Mouse (Mus musculus): ENCODE measurements at regions not wholly inside any gene's neighbourhood (a gene's known extent, or its start where the extent isn't known, plus 50 kb on each side); places are given as distances from the start of the nearest gene placed in this dataset.
"Not testable (repeated sequence)": the region's sequence is repeated elsewhere in the genome, so short reads cannot be mapped to it uniquely, and the experiment has no call there.

DNA sequence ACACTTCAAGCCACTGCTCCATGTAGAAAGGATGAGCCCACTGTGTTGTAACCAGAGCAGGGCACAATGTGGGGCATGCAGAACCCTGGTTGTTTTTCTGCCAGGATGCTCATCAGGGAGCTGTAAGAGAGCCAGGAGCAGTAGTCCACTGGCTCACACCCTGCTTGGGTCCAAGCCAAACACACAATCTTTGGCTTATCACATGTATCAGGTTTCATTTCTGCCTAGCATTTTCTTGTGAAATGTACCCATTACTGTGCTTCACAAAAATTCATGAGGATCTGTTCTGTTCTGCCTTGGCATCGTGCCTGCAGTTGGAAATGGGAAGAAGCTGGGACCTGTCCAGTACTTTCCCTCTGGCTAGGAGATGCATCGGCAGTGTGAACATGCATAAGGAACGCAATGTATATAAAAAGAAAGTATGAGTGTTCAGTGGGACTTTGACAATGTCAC, 491.6 kb upstream of the Igfbp3 start:
- H3K27me3 ChIP-seq, result no peaks in the 10 kb centered on the region
- H3K4me2 ChIP-seq, result no peak overlapping the region
- no peak overlapping the region for H3K9ac ChIP-seq
- 47% methylated on average over 3 of the region's 3 CpGs for WGBS
- H3K4me1 ChIP-seq, result peaks cover 7% of the 10 kb centered on the region; the same call in 1 of the 2 replicates
- H3K36me3 ChIP-seq, result no peaks in the 10 kb centered on the region
- ATAC-seq (ENCODE audit: insufficient number of reproducible peaks, low FRiP score, low TSS enrichment, low read depth), result no peak
- no peak overlapping the region for H3K27ac ChIP-seq
- no peak overlapping the region for H3K4me3 ChIP-seq
- H3K9me3 ChIP-seq, result no peaks in the 10 kb centered on the region

DNA sequence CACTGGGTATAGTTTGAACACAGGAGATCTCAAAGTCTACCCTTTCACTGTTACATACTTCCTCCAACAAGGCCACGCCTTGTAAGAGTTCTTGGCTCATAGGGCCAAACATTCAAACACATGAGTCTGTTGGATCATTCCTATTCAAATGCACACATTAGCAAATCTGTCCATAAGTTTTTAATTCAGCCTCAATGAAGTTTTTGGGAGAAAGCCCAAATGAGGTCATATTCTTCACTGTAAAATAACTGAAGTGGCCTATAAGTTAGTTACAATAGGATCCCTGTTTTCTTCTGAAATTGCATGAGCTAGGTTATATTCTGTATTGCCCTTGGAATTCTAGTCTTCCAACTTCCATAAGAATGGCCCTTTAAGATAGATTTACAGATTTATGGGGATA, 483.9 kb upstream of the Igfbp3 start:
- Histone ChIP-seq H3K27ac (no peak overlapping the region), H3K4me3 (no peak overlapping the region), H3K4me2 (no peak overlapping the region), H3K9me3 (no peaks in the 10 kb centered on the region), H3K36me3 (no peaks in the 10 kb centered on the region), H3K27me3 (no peaks in the 10 kb centered on the region), H3K4me1 (no peaks in the 10 kb centered on the region), H3K9ac (no peak overlapping the region)
- WGBS, result 46% methylated on average over 1 of the region's 1 CpGs
- no peak for ATAC-seq (ENCODE audit: insufficient number of reproducible peaks, low FRiP score, low TSS enrichment, low read depth)

DNA sequence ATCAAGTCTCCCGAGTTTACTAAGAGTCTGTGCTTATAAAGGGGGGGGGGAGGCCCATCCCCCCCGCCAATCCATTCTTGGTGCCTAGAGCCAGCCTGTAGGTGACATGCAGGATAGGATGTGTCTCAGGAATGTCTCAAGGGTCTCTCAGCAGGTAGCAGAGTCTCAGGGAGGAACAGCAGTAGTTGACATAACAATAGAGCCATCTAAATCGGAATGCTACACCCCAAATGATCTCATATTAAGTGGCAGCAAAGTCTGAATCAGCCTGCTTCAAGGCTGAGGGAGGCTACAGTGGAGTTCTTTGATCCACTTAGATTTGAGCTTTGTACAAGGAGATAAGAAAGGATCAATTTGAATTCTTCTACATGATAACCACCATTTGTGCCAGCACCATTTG, 476.0 kb upstream of the Igfbp3 start:
- ATAC-seq (ENCODE audit: insufficient number of reproducible peaks, low FRiP score, low TSS enrichment, low read depth), result not testable (repeated sequence)

DNA sequence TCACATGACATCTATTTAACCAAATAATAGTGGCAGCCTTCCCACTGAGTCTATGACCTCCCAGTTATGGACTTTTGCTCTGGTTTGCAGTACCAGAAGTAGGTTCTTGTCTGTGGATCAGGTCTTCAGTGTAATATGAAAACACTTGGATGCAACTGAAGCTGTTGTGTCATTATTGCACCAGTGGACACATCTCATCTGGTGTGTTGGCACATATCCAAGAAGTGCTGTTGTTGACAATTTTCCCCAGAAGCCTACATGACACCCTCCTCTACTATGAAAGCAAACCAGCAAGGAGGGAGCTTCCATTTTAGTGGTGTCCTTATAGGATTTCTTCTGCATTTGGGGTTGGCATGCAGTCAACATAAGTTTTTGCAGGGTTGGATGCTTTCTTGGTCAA, 459.1 kb upstream of the Igfbp3 start:
- no peak overlapping the region for H3K4me2 ChIP-seq
- H3K9me3 ChIP-seq, result no peaks in the 10 kb centered on the region
- no peaks in the 10 kb centered on the region for H3K27me3 ChIP-seq
- H3K4me1 ChIP-seq, result no peaks in the 10 kb centered on the region
- H3K36me3 ChIP-seq, result no peaks in the 10 kb centered on the region
- no peak for ATAC-seq (ENCODE audit: insufficient number of reproducible peaks, low FRiP score, low TSS enrichment, low read depth)
- H3K9ac ChIP-seq, result no peak overlapping the region
- no peak overlapping the region for H3K4me3 ChIP-seq
- H3K27ac ChIP-seq, result no peak overlapping the region

More for the DNA sequence above, 476.0 kb upstream of the Igfbp3 start:
- WGBS, result 71% methylated on average over 3 of the region's 3 CpGs
- not testable (repeated sequence) for H3K36me3 ChIP-seq, H3K27me3 ChIP-seq, H3K4me2 ChIP-seq, H3K4me1 ChIP-seq, H3K4me3 ChIP-seq, H3K9ac ChIP-seq, H3K27ac ChIP-seq, H3K9me3 ChIP-seq

DNA sequence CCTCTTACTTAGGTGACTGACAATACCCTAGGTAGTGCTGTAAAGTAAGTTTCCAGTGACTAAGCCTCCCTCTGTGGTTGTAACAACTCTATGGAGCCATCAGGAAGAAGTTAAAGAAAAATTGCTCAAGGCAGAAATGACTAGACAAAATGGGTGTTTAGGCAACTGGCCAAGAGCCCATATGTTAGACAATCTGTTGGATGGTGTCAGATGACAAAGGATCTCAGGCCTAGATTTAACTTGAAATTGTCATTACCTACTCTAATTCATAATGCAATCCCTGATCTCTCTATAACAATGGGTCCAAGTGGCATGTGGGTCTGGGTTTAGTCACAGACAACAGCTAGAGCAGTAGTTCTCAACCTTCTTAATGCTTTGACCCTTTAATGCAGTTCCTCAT, 416.9 kb upstream of the Igfbp3 start:
- no peak for ATAC-seq (ENCODE audit: insufficient number of reproducible peaks, low FRiP score, low TSS enrichment, low read depth)
- H3K27me3 ChIP-seq, result no peaks in the 10 kb centered on the region
- no peak overlapping the region for H3K4me3 ChIP-seq
- H3K4me2 ChIP-seq, result no peak overlapping the region
- H3K9ac ChIP-seq, result no peak overlapping the region
- H3K27ac ChIP-seq, result no peak overlapping the region
- H3K9me3 ChIP-seq, result no peaks in the 10 kb centered on the region
- no peaks in the 10 kb centered on the region for H3K4me1 ChIP-seq
- H3K36me3 ChIP-seq, result no peaks in the 10 kb centered on the region

DNA sequence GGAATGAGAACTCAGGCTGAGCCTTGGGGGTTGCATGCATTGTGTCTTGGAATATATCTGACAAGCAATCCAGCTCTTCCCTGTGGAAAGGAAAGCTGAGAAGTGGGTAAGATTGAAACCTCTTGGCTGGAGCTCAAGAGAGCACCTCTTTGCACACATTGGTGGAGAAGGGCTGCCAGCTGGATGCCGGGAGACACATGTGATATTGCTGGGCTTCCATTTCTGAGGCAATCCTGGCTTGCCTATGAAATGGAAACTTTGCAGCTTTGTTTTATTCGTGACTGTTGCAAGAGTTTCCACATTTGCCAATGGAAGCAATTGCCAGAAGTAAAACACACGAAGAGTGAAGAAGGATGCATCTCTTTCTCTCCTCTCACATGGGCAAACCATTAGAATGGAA, 411.5 kb upstream of the Igfbp3 start:
- ATAC-seq (ENCODE audit: insufficient number of reproducible peaks, low FRiP score, low TSS enrichment, low read depth), result no peak

DNA sequence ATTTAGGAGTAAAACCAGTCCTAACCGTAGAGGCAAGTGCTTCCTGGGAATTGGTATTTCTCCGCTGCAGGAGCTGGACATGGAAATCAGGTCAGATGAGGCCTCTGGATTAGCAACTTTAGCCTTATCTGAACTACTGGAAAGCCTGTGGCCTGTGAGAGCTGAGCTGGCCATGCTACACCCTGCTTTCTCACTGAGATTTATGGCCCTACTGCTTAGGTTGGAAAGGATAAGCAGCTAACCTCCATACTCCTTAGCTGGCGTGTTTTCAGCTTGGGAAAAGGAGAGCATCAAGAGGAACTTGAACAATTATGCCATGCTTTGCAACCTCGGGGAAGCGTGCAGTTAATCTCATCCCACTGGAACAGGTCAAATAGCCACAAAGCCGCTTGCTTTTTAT, 406.6 kb upstream of the Igfbp3 start:
- Histone ChIP-seq H3K36me3 (no peaks in the 10 kb centered on the region), H3K9ac (no peak overlapping the region), H3K4me1 (no peaks in the 10 kb centered on the region), H3K4me2 (no peak overlapping the region), H3K27me3 (no peaks in the 10 kb centered on the region), H3K4me3 (no peak overlapping the region), H3K27ac (no peak overlapping the region), H3K9me3 (no peaks in the 10 kb centered on the region)
- no peak for ATAC-seq (ENCODE audit: insufficient number of reproducible peaks, low FRiP score, low TSS enrichment, low read depth)
- 61% methylated on average over 6 of the region's 6 CpGs for WGBS

More for the DNA sequence above, 411.5 kb upstream of the Igfbp3 start:
- Histone ChIP-seq H3K36me3 (no peaks in the 10 kb centered on the region), H3K9ac (no peak overlapping the region), H3K27me3 (no peaks in the 10 kb centered on the region), H3K27ac (peak overlapping the region; percentile 17; the same call in 1 of the 2 replicates), H3K4me1 (no peaks in the 10 kb centered on the region), H3K4me2 (no peak overlapping the region), H3K9me3 (no peaks in the 10 kb centered on the region), H3K4me3 (no peak overlapping the region)
- 53% methylated on average over 3 of the region's 3 CpGs for WGBS

DNA sequence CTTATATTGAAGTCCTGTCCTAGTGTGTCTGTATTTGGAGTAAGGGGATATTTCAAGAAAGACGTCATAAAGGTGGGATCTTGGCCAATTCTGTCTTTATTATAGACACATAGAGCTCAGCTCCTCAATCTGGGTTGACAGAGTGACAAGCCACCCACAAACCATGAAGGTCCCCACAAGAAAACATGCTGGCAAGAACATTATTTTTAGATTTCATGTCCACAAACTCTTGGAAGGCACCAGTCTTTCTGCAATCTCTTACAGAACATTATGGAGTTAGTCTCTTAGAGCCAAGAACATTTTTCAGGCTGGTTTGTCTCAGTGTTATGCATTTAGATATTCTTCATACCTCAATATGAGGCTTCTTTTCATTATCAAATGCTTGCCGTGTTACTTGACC, 397.0 kb upstream of the Igfbp3 start:
- H3K27me3 ChIP-seq, result no peaks in the 10 kb centered on the region
- H3K27ac ChIP-seq, result no peak overlapping the region
- H3K4me2 ChIP-seq, result no peak overlapping the region
- WGBS, result 77% methylated on average over 2 of the region's 2 CpGs
- H3K36me3 ChIP-seq, result no peaks in the 10 kb centered on the region
- no peak overlapping the region for H3K4me3 ChIP-seq
- no peaks in the 10 kb centered on the region for H3K4me1 ChIP-seq
- no peak overlapping the region for H3K9ac ChIP-seq
- no peaks in the 10 kb centered on the region for H3K9me3 ChIP-seq
- no peak for ATAC-seq (ENCODE audit: insufficient number of reproducible peaks, low FRiP score, low TSS enrichment, low read depth)

DNA sequence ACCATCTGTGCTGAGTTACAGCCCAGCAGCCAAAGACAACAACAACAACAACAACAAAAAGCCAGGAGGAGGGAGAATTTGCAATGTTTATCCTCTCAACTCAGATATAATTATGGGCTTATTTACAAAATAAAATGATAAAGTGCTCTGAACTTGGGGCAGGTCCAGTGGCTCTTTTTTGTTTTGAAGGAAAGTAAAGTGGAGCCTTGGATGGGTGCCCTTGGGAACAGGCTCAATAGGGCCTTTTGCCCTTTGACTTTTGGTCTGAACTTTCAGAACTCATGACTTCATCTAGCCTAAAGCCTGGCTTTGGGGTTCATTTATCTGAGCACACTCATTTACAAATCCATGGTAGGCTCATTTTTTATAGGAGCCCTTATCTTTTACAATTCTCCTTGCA, 396.2 kb upstream of the Igfbp3 start:
- H3K9me3 ChIP-seq, result no peaks in the 10 kb centered on the region
- H3K27me3 ChIP-seq, result no peaks in the 10 kb centered on the region
- no peak overlapping the region for H3K4me3 ChIP-seq
- no peak for ATAC-seq (ENCODE audit: insufficient number of reproducible peaks, low FRiP score, low TSS enrichment, low read depth)
- H3K36me3 ChIP-seq, result no peaks in the 10 kb centered on the region
- H3K4me2 ChIP-seq, result no peak overlapping the region
- H3K27ac ChIP-seq, result no peak overlapping the region
- no peaks in the 10 kb centered on the region for H3K4me1 ChIP-seq
- H3K9ac ChIP-seq, result no peak overlapping the region

DNA sequence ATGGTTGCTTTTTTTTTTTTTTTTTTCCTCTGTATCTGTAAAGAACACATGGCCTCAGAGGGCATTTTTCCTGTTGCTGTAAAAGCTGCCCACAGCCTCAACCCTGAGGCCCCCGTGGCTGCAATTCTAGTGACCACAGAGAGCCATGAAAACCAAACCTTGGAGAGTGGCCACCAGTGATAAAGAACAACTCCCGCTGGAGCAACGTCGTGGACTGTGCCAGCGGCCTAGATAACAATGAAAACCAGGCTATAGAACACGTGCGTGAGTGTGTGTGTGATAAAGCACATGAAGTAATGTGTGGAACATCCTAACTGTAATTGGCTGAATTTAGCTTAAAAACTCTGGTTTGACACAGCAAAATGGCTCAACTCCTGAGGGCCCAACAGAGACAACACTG, 392.9 kb upstream of the Igfbp3 start:
- WGBS, result 82% methylated on average over 7 of the region's 7 CpGs
- no peak for ATAC-seq (ENCODE audit: insufficient number of reproducible peaks, low FRiP score, low TSS enrichment, low read depth)
- H3K4me1 ChIP-seq, result no peaks in the 10 kb centered on the region
- no peak overlapping the region for H3K4me3 ChIP-seq
- no peak overlapping the region for H3K27ac ChIP-seq
- no peaks in the 10 kb centered on the region for H3K9me3 ChIP-seq
- H3K9ac ChIP-seq, result no peak overlapping the region
- H3K4me2 ChIP-seq, result no peak overlapping the region
- H3K36me3 ChIP-seq, result no peaks in the 10 kb centered on the region
- no peaks in the 10 kb centered on the region for H3K27me3 ChIP-seq

DNA sequence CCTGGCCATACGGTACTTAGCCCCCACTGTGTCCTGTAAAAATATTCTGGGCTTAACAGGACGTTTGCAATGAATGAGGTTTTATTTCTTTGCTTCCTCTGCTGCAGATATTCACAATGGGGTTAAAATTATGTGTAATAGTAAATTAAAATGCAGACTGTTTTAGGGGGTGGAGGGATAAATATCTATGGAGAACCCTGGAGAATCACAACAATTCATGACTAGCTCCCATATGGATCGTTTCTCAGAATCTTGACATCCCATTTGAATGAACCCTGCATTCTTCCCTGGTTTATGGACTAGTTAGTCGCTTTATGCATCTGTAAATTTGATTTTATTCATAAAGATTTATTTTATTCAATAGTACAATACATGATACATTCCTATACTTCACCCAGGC, 378.3 kb upstream of the Igfbp3 start:
- Histone ChIP-seq H3K27ac (no peak overlapping the region), H3K4me2 (no peak overlapping the region), H3K36me3 (no peaks in the 10 kb centered on the region), H3K27me3 (no peaks in the 10 kb centered on the region), H3K4me3 (no peak overlapping the region), H3K9ac (no peak overlapping the region), H3K9me3 (no peaks in the 10 kb centered on the region), H3K4me1 (no peaks in the 10 kb centered on the region)
- ATAC-seq (ENCODE audit: insufficient number of reproducible peaks, low FRiP score, low TSS enrichment, low read depth), result no peak
- WGBS, result 56% methylated on average over 4 of the region's 4 CpGs

DNA sequence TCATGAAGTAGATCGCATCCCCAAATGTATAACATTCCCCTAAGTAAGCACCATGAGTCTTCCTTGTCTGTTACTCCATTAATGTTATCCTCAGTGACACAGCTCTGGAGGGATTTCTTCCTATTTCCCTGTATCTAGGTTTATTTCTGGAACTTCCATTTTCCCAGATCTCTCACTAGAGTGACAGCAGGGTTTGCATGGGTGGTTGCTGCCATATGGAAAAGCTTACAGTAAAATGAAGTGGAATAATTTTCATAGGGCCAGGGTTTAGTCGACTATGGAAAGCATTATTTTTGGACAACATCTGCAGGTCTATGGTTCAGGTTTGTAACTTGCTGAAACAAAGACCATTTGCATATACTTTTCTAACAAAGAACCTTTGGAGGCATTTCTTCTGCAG, 369.6 kb upstream of the Igfbp3 start:
- no peak overlapping the region for H3K27ac ChIP-seq
- H3K4me1 ChIP-seq, result no peaks in the 10 kb centered on the region
- 68% methylated on average over 2 of the region's 2 CpGs for WGBS
- no peaks in the 10 kb centered on the region for H3K36me3 ChIP-seq
- no peak for ATAC-seq (ENCODE audit: insufficient number of reproducible peaks, low FRiP score, low TSS enrichment, low read depth)
- no peaks in the 10 kb centered on the region for H3K9me3 ChIP-seq
- H3K4me3 ChIP-seq, result no peak overlapping the region
- no peak overlapping the region for H3K4me2 ChIP-seq
- H3K9ac ChIP-seq, result no peak overlapping the region
- no peaks in the 10 kb centered on the region for H3K27me3 ChIP-seq

DNA sequence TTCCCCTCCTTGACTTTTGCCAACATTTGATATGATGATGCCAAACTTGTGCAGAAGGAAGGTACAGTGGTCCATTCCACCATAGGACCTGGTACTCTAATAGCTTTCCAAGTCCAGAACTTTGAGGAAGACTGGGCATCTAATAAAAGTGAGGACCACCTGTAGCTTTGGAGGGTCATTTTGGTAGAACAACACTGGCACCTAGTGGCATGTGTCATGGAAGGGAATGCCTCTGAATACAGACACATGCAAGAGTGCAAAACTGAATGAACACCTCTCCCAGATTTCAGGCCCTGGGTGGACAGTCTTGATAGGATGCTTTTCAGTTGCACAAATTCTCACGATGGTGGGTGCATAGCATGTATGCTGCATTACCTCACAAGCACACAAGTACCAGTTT, 354.8 kb upstream of the Igfbp3 start:
- 72% methylated on average over 1 of the region's 1 CpGs for WGBS
- no peaks in the 10 kb centered on the region for H3K4me1 ChIP-seq
- H3K36me3 ChIP-seq, result no peaks in the 10 kb centered on the region
- H3K4me3 ChIP-seq, result no peak overlapping the region
- H3K9me3 ChIP-seq, result no peaks in the 10 kb centered on the region
- H3K4me2 ChIP-seq, result no peak overlapping the region
- ATAC-seq (ENCODE audit: insufficient number of reproducible peaks, low FRiP score, low TSS enrichment, low read depth), result no peak
- H3K9ac ChIP-seq, result no peak overlapping the region
- no peaks in the 10 kb centered on the region for H3K27me3 ChIP-seq
- H3K27ac ChIP-seq, result no peak overlapping the region

All from limb, embryonic 15.5 days (tissue).